Mouse (Mus musculus): ENCODE measurements at regions not wholly inside any gene's neighbourhood (a gene's known extent, or its start where the extent isn't known, plus 50 kb on each side); places are given as distances from the start of the nearest gene placed in this dataset.
A peak's percentile ranks its signal among the peaks of the same experiment; 100 is the strongest.

DNA sequence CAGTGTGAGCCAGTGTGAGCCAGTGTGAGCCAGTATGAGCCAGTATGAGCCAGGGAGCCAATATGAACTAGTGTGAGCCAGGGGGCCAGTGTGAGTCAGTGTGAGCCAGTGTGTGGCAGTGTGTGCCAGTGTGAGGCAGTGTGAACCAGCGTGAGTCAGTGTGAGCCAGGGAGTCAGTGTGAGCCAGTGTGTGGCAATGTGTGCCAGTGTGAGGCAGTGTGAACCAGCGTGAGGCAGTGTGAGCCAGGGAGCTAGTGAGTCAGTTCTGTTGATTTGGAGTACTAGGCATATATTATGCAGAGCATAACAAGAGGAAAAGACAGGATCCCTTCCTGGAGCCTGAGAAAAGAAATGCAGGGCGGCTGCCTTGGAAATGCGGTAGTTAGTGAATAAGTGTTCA, 82.7 kb upstream of the Zfhx3 start:
- DNase-seq (ENCODE audit: extremely low spot score): no peak

DNA sequence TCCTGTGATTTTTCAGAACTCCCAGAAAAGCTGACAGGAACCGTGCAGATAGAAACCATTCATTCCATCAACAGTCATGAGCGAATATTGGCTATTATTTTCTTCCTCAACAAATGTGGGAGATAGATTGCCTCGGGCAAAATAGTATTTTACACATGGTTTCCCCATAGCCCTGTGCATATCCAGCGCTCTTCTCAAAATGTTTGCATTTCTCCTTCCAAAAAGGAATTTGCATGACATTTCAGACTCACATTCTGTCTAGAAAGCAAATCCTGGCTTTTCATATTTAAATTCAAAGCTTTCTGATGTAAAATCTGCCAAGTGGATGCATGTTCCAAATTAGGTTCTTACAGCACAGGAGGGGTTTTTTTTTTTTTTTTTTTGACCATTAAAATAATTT, 82.2 kb upstream of the Zfhx3 start:
- DNase-seq (ENCODE audit: extremely low spot score): no peak

DNA sequence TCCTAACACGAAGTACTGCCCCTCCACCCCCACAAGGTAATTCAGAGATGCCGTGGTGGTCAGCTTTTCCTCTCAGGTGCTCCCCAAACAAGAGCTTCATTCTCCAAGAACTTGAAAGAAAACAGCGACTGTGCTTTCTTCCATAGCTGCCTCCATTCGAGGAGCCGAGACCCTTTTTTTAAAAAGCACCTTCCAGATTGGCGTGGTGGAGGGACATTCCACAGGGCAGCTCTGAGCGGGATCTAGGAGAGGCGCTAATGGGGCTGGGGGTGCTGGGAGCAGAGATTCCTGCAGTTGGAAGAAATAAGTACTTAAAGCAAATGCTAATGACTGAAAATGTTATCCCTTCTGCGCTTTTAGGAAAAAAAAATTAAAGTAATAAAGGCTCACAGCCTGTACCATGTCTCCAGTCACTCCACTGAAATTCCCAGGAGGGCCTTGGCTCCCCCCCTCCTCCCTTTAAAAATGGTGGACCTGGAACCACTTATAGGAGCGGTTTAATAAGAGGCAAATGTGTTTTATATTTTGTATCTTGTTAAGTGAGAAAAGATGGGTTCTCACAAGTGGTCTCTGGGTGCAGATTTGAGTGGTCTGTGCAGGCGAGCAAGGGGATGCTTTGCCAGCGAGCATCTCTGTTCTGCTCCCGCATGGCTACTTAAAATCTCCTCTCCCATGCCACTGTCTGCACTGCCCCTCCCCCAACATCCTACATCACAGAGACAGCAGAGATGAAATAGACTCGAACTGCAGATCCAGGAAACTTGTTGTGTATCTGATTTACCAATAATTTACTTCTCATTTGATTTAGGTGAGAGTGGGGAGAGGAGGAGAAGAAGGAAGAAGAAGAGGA, 77.4 kb upstream of the Zfhx3 start:
- no peak for DNase-seq (ENCODE audit: extremely low spot score)

DNA sequence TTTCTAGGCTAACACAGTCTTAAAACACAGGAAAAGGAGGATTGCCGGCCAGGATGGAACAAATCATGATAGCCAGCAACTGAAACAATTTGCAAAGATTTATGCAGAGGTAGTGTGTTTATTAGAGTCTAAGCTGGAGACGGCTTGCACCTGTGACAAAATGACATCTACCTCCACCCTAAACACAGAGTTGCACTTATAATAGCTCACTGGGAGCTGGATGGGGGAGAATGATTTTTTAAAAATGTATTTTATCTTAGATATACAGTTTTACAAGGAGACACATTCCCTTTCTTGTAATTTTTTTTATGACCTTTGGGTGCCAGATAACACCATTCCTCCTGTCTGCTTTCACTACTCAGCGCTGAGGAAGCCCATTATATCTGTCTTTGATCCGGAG, 76.7 kb upstream of the Zfhx3 start:
- no peak for DNase-seq (ENCODE audit: extremely low spot score)

DNA sequence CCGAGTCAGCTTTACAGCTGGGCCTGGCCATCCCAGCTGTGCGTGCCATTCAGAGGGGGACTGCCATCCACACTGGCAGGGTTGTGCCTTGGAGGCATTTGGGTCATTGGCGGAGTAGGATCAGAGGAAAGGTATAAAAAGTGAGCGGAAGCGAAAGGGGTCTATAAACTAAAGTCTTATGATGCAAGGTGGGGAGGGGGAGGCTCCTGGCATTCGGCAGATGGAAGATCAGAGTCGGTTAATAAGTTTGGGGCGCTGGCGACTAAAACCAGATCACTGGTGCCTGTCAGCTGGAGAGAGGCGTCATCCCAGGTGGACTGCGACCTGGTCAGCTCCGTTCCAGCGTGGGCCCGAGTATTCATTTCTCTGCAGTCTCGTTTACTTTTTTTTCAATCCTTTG, 70.7 kb upstream of the Zfhx3 start:
- DNase-seq (ENCODE audit: extremely low spot score): no peak

DNA sequence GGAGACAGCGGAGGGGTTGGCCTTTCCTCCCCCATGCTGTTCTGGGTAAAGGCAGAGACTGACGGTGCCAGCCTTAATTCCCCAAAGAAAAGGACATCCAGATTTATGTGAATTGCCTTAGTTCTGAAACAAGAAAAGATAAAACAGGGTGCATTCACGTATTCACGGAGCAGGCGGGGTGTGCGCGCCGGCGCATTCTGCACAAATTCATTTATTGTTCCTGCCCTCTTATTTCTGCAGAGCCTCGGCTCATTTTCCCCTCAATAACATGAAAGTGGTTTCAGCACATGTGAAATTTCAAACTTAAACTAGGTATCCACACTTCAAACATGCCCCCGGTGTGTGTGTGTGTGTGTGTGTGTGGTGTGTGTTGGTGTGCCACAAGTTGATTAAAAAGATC, 70.3 kb upstream of the Zfhx3 start:
- DNase-seq (ENCODE audit: extremely low spot score): no peak

DNA sequence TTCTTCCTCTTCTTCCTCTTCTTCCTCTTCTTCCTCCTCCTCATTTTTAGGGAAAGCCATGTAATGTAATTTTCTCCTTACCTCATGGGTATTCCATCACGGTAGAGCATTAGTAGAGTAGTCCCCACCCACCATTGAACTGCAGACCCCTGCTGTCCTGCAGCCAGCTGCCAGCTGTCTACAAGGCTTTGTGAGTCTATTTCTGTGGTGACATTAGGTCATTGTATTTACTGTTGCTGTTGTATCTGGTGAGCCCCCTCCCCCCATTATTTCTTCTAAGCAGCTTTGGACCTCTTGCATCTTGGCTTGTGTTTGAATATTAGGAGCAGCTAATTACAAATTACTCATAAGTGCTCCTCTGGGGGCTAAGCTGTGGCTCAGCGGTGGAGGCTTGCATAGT, 66.0 kb upstream of the Zfhx3 start:
- DNase-seq (ENCODE audit: extremely low spot score): no peak

DNA sequence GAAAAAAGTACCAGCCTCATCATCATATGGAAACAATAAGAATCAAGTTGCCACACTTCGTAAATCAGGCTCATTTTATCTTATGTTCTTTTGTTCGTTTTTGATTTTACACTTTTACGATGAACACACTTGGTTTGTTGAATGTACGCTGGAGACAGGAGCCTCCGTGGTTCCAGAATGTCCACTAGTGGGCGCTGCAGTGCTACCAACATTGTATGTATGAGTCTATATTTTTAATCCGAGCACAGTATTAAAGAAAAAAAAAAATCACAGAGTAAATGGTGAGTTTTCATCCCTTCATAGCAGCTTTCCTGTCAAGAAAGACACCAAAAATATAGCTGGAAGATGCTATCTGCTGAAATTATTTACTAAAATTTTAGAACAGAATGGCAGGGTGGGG, 60.6 kb upstream of the Zfhx3 start:
- DNase-seq (ENCODE audit: extremely low spot score): peak; percentile 55

DNA sequence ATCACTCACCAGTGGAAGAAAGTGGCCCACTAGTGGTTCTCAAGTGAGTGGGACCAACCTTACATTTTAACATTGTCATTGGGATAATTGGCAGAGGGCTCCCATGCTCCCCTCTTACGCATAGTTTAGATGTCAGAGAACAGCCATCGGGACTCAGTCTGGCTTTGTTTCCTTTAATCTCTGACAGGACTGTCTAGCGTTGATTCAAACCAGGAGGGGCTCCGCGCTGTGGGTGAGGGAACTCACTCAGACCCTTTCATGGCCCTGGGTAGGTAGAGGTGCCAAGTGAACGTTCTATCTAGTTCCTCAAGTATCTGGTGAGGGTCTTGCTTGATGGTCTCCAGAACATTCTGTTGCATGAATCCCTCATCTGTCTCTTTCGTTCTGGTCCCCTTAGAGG, 56.9 kb upstream of the Zfhx3 start:
- DNase-seq (ENCODE audit: extremely low spot score): no peak

DNA sequence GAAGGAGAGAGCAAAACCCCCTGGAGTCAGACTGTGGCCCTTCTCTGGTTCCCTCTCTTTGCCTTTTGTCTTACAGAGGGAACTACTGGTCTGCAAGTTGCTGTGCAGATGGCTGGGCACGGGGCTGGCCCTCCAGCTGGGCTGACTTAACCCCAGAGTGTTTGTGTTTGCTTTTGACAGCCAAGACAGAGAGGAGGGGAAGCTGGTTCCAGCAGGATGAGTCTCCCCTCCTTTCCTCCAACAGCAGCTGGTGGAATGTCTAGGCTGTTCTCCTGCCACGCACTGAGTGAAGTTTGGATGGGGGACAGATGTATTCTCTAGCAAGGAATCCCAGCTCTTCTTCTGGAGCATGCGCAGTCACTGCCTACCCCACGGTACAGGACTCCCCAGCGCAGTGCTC, 56.5 kb upstream of the Zfhx3 start:
- DNase-seq (ENCODE audit: extremely low spot score): peak; percentile 48

DNA sequence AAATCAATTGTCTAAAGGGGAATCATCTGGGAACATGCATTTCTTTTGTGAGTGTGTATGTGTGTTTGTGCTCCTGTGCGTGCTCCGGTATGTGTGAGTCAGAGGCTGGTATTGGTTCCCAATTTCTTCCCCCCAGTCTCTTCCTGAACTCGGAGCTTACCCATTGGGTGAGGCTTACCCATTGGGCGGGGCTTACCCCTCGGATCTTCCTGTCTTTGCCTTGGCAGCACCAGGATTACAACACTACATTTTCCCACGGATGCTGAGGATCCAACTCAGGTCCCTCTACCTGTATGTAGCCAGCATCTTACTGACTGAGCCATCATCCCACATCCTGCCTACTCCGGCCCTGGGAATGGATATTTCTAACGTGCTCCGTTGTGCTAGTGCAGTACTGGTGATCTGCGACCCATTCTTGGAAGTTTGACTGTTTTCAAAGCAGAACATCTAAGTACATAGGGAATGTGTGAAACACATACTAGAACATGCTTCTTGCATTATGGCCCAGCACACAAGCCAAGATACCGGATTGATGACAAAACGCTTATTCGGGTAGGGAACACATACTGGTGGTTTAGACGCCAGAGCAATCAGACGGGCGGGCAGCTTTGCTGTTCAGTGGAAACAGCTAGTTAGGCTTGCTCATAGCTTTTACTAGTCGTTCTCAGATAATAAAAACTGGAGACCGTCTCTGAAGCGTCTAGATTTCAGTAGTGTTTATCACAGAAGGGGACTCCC, 55.8 kb upstream of the Zfhx3 start:
- no peak for DNase-seq (ENCODE audit: extremely low spot score)

DNA sequence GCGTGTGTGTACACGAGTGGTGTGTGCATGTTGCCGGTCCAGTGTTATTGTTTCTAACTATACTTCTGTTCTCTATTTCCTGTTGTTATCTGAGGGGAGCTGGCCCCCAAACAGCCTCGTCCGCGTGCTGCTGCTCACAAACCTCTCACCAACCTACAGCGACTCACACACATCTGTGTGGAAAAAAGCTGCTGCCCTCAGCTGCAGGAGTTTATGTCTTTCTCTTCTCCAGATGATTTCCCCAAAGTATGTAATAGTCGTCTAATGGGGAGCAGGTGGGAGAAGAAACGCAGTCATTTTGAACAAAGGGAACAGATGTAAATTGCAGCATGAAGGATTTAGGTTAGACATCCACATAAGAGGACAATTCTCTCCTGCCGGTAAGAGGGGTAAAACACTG, 55.1 kb upstream of the Zfhx3 start:
- no peak for DNase-seq (ENCODE audit: extremely low spot score)

DNA sequence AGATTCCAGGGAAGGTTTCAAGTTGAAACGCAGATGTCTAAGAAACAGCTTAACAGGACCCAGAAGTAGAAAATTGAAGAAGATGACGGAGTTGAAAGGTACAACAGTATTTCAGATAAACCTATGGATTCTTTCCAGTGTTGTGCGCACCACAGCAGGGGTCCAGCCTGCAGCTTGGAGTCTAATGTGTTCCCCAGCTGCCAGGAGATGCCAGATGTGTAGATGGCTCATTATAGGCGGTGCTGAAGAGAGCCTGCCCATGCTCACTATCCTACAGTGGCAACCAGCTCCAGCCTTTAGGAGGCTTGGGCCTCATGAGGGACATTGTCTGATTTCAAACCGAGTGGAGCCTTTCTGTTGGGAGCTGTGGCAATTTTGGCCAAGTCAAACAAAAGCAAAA, 51.5 kb upstream of the Zfhx3 start:
- DNase-seq (ENCODE audit: extremely low spot score): no peak
